Mouse (Mus musculus) kidney, embryonic 15.5 days (tissue): ENCODE measurements at regions not wholly inside any gene's neighbourhood (a gene's known extent, or its start where the extent isn't known, plus 50 kb on each side); places are given as distances from the start of the nearest gene placed in this dataset.

Experiments
- ATAC-seq: fragments of 200-750 bp; cut with Nextera tagmentation; replicated peaks from 2 replicates; pipeline ENCODE4 v1.8.0; 2017; ENCODE audit warnings: moderate TSS enrichment; ENCODE audit not compliant: low FRiP score
- H3K27ac ChIP-seq: fragments of 300-500 bp; sonication (generic); 2 replicates; pipeline ENCODE4 v1.5.1; 2015; ENCODE audit warnings: mild to moderate bottlenecking, inconsistent platforms
- H3K27me3 ChIP-seq: fragments of 300-500 bp; sonication (generic); 2 replicates; pipeline ENCODE4 v1.6.1; 2015; ENCODE audit warnings: inconsistent platforms
- H3K36me3 ChIP-seq: fragments of 300-500 bp; sonication (generic); 2 replicates; pipeline ENCODE4 v1.6.1; 2015; ENCODE audit warnings: inconsistent platforms
- H3K4me1 ChIP-seq: fragments of 300-500 bp; sonication (generic); 2 replicates; pipeline ENCODE4 v1.6.1; 2015; ENCODE audit warnings: inconsistent platforms
- H3K4me2 ChIP-seq: fragments of 300-500 bp; sonication (generic); 2 replicates; pipeline ENCODE4 v1.6.1; 2015; ENCODE audit warnings: moderate library complexity, mild to moderate bottlenecking, inconsistent platforms
- H3K4me3 ChIP-seq: fragments of 300-500 bp; sonication (generic); replicated peaks from 2 replicates; pipeline ENCODE4 v1.5.1; 2015; ENCODE audit warnings: mild to moderate bottlenecking, inconsistent platforms
- H3K9ac ChIP-seq: fragments of 300-500 bp; sonication (generic); 2 replicates; pipeline ENCODE4 v1.6.1; 2015; ENCODE audit warnings: mild to moderate bottlenecking, inconsistent platforms
- H3K9me3 ChIP-seq: fragments of 300-500 bp; sonication (generic); replicated peaks from 2 replicates; pipeline ENCODE4 v1.6.1; 2016; ENCODE audit warnings: inconsistent platforms
- WGBS: fragments of 180-500 bp; shearing (Covaris S2); methylation state at CpG from one replicate; pipeline ENCODE4 v1.1.7; 2015; ENCODE audit warnings: mixed read lengths; 5-methylcytosine and 5-hydroxymethylcytosine counted together

DNA sequence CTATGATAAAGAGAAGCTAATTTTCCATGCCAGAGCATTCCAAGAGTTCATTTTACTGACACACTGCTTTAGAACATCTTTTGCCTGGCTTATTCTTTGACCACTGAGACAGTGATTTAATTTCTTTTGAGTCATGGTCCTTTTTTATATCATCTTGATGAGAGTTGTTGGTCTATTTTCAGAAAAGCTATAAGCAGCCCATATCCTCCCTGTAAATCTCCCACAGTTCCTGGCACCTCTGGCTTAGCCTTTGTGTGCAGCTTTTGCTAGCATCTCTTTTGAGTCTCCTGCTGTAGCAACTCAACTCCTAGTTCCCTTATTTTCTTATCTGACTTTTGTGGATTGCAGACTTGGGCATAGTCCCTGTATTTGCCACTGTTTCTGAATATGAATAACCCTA, 207.5 kb upstream of the 4931417E11Rik start:
- Histone ChIP-seq H3K4me1 (no peaks in the 10 kb centered on the region), H3K36me3 (no peaks in the 10 kb centered on the region), H3K27me3 (no peaks in the 10 kb centered on the region), H3K27ac (no peak overlapping the region), H3K4me2 (no peak overlapping the region), H3K4me3 (no peak overlapping the region), H3K9ac (no peak overlapping the region), H3K9me3 (no peaks in the 10 kb centered on the region)
- no peak for ATAC-seq

DNA sequence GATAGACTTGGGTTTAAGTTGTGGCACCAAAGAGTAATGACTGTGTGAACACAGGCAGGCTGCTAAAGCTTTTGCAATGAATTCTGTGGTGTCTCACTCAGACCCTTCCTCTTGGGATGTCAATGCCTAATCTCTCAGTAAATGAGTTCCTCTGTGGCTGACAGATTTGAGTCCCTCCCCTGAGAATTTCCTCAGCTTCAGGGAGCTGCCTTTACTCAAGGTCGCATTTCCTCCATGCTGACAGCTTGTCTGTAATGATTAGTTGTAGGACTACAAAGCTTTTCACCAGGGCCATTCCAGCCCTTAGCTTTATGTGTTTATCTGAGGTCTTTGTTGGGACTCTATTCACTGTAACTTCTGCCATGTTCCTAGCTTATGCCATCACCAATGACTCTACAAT, 199.9 kb upstream of the 4931417E11Rik start:
- ATAC-seq, result 0 out of 2 replicates have a peak, but pooled peaks have one; percentile 36
- H3K4me3 ChIP-seq, result no peak overlapping the region
- H3K36me3 ChIP-seq, result no peaks in the 10 kb centered on the region
- H3K9ac ChIP-seq, result no peak overlapping the region
- 0 out of 2 replicates have a peak, but pooled peaks cover 10% of the 10 kb centered on the region for H3K4me1 ChIP-seq
- no peak overlapping the region for H3K4me2 ChIP-seq
- H3K9me3 ChIP-seq, result no peaks in the 10 kb centered on the region
- H3K27me3 ChIP-seq, result no peaks in the 10 kb centered on the region
- no peak overlapping the region for H3K27ac ChIP-seq
- WGBS, result 21% methylated on average over 1 of the region's 1 CpGs

DNA sequence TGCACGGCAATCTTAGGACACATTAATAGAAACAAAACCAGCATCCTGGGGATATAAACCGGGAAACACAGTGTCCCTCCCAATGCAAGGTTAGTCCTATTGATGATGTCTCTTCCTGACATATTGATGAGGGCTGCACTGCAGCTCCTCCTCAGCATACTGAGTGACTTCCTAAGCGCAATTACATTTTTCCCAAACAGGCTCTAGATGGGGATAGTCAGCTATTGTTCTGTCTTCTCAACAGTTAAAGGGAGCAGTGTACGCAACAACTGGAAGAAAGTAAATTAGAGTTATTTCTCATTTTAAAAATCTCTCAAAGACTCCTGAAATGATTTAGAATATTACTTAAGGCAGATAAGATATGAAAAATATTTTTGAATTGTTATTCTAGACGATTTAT, 189.5 kb upstream of the 4931417E11Rik start:
- Histone ChIP-seq H3K9me3 (no peaks in the 10 kb centered on the region), H3K4me3 (no peak overlapping the region), H3K27ac (no peak overlapping the region), H3K27me3 (no peaks in the 10 kb centered on the region), H3K4me1 (no peaks in the 10 kb centered on the region), H3K9ac (no peak overlapping the region), H3K4me2 (no peak overlapping the region), H3K36me3 (no peaks in the 10 kb centered on the region)
- ATAC-seq, result no peak
- 63% methylated on average over 5 of the region's 5 CpGs for WGBS

DNA sequence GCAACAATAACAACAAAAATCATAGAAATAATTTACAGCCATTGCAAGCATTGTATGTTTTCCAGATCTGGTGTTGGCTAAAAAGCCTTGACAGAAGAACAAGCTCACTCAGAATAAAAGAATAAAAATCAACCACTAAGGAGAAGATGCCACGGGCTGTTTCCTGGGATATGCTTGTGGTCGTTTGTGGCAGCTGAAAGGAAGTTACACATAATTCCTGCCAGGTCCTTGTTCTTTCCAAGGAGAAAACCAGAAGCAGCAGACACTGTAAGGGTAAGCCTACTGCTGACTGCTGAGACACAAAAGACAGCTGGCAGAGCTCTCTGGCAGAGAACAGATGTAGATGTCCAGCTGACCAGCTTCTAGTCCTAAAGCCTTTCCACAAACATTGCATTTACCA, 175.9 kb upstream of the 4931417E11Rik start:
- Histone ChIP-seq H3K9me3 (no peaks in the 10 kb centered on the region), H3K27ac (no peak overlapping the region), H3K4me2 (no peak overlapping the region), H3K4me1 (no peaks in the 10 kb centered on the region), H3K4me3 (no peak overlapping the region), H3K36me3 (no peaks in the 10 kb centered on the region), H3K9ac (no peak overlapping the region), H3K27me3 (no peaks in the 10 kb centered on the region)
- WGBS, result 43% methylated on average over 2 of the region's 2 CpGs
- no peak for ATAC-seq

DNA sequence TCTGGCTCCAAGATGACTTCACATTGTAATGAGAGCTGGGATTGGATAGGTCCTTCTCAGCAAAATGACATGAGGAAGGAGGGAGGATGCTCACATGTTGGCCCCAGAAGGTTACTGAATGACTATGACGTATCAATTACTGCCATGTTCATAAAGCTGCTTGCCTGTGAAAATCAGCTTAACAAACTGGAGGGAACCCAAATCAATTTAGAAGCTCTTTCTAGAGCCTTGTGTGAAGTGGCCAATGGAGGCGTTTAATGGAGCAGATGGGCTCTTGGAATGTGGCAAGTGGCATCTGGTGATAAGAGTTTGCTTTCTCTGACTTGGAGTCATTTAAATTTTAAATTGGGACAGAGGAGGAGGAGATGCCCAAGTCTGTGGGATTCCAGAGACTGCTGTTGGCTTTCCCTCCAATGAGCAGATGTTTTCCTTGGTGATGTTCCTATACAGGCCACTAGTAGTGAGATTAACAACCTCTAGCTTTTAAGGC, 175.4 kb upstream of the 4931417E11Rik start:
- ATAC-seq, result no peak
- 61% methylated on average over 2 of the region's 2 CpGs for WGBS

DNA sequence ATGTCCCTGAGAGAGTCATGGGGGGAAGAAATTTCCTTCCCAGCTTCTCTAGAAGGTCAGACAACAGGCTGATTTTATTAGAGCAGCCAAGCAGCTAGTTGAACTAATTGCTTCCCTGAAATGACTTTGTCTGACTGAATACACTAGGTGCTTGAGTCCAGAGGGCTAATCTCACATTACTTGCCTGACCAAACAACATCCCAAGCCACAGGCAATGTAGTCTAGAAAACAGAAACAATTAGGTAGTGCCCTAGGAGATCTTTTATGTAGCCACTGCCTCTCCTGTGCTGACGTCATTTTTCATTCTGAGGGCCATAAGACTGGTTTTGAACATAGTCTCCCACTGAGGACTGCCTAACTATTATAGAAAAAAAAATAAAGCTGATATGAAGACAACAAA, 159.1 kb upstream of the 4931417E11Rik start:
- H3K4me1 ChIP-seq, result 0 out of 2 replicates have a peak, but pooled peaks cover 4% of the 10 kb centered on the region
- ATAC-seq, result peak; percentile 81

More for the DNA sequence above, 175.4 kb upstream of the 4931417E11Rik start:
- H3K27me3 ChIP-seq, result no peaks in the 10 kb centered on the region
- no peak overlapping the region for H3K9ac ChIP-seq
- H3K36me3 ChIP-seq, result no peaks in the 10 kb centered on the region
- no peak overlapping the region for H3K4me2 ChIP-seq
- no peaks in the 10 kb centered on the region for H3K4me1 ChIP-seq
- no peak overlapping the region for H3K27ac ChIP-seq
- no peaks in the 10 kb centered on the region for H3K9me3 ChIP-seq
- H3K4me3 ChIP-seq, result no peak overlapping the region

DNA sequence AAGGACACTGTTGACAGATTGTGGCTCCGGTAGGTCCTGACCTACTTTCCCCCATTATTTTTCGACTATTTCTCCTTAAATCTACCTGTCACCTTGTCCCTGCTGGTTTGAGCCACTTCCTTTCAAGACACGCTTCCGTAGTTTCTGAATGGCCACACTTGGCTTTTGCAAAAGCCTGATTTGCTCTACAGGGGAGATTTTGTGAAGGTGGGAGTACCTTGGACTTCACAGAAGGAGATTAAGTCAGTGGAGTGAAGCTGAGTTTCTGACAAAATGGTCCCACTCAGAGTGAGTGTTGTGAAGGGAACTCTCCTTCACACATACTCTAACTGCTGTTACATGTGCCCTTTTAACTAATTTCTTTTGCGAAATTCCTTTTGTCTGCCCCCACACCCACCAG, 157.0 kb upstream of the 4931417E11Rik start:
- Histone ChIP-seq H3K4me1 (0 out of 2 replicates have a peak, but pooled peaks cover 4% of the 10 kb centered on the region), H3K4me3 (no peak overlapping the region), H3K9me3 (no peaks in the 10 kb centered on the region), H3K4me2 (no peak overlapping the region), H3K36me3 (no peaks in the 10 kb centered on the region), H3K9ac (no peak overlapping the region), H3K27me3 (no peaks in the 10 kb centered on the region), H3K27ac (no peak overlapping the region; the same call in 1 of the 2 replicates)
- peak; percentile 55; the same call in 1 of the 2 replicates for ATAC-seq
- 60% methylated on average over 5 of the region's 5 CpGs for WGBS

More for the DNA sequence above, 159.1 kb upstream of the 4931417E11Rik start:
- H3K36me3 ChIP-seq, result no peaks in the 10 kb centered on the region
- no peak overlapping the region for H3K9ac ChIP-seq
- no peaks in the 10 kb centered on the region for H3K27me3 ChIP-seq
- WGBS, result 58% methylated on average over 1 of the region's 1 CpGs
- H3K9me3 ChIP-seq, result no peaks in the 10 kb centered on the region
- no peak overlapping the region for H3K4me2 ChIP-seq
- no peak overlapping the region for H3K4me3 ChIP-seq
- no peak overlapping the region for H3K27ac ChIP-seq

DNA sequence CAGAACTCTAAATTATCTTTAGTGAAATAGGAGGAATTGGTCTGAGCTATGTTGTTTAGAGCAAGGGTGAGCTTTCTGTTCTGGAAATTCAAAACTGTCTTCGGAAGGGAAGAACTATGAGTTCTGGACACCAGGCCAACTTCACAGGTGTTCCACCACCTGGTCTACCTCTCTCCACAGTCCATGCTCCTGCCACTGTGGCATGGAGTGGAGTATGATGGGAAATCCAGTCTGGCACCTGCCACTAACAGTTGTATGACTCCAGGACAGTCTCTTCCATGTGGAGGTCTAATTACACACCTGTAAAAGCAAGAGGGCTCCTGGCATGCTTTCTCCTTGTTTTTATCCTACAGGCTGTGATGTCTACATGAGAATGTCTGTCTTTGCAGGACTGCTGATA, 154.7 kb upstream of the 4931417E11Rik start:
- no peak overlapping the region for H3K4me3 ChIP-seq
- H3K27me3 ChIP-seq, result no peaks in the 10 kb centered on the region
- H3K4me2 ChIP-seq, result no peak overlapping the region
- H3K9ac ChIP-seq, result no peak overlapping the region
- H3K4me1 ChIP-seq, result 0 out of 2 replicates have a peak, but pooled peaks cover 4% of the 10 kb centered on the region
- no peak overlapping the region for H3K27ac ChIP-seq
- ATAC-seq, result no peak
- WGBS, result 95% methylated on average over 1 of the region's 1 CpGs
- H3K36me3 ChIP-seq, result no peaks in the 10 kb centered on the region
- no peaks in the 10 kb centered on the region for H3K9me3 ChIP-seq

DNA sequence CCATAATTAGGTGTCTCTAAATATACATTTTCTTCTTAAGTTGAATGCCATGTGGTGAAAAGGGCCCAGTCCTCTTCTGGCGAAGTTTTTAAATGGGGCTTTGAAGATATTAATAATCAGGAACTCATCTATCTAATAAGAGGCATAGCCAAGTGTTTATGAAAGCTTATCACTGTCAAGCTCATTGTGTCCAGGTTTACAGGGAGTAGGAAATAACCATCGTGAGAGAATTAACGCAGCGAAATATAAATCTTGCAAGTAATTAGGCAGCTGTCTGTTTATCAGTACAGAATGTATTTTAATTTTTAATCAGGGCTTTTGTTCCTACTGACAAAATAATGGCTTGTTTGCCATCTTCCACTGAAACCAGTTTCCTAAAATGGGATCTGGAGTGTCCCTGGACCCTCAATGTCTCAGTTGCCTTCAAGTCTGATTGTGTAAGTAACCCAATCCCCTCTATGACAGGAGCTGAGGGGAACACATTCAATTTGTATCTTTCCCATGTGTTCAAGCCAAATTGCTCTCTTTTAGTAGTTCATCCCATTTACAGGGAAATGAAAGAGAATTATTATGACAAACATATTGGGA, 152.5 kb upstream of the 4931417E11Rik start:
- no peaks in the 10 kb centered on the region for H3K27me3 ChIP-seq
- H3K4me2 ChIP-seq, result no peak overlapping the region
- H3K4me1 ChIP-seq, result 0 out of 2 replicates have a peak, but pooled peaks cover 4% of the 10 kb centered on the region
- H3K27ac ChIP-seq, result no peak overlapping the region
- H3K4me3 ChIP-seq, result no peak overlapping the region
- no peaks in the 10 kb centered on the region for H3K9me3 ChIP-seq
- H3K36me3 ChIP-seq, result no peaks in the 10 kb centered on the region
- no peak overlapping the region for H3K9ac ChIP-seq
- no peak for ATAC-seq
- 85% methylated on average over 4 of the region's 4 CpGs for WGBS

DNA sequence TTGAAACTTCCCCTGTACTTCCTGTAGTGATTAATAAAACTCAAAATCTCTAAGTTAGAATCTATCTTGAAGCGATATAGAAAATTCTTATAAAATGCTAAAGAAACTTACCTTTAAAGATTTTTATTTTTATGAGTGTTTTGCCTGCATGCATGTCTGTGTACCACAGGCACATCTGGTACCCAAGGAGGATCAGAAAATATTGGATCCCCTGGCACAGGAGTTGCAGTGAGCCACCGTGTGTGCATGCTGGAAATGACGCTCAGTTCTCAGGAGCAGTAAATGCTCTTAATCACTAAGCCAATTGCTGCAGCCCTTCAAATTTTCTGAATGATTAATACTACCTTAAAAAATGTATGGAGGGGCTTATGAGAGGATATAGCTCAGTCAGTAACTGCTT, 142.8 kb upstream of the 4931417E11Rik start:
- no peak overlapping the region for H3K4me2 ChIP-seq
- ATAC-seq, result no peak
- no peaks in the 10 kb centered on the region; the same call in 1 of the 2 replicates for H3K9me3 ChIP-seq
- H3K9ac ChIP-seq, result no peak overlapping the region
- H3K27ac ChIP-seq, result no peak overlapping the region
- H3K4me3 ChIP-seq, result no peak overlapping the region
- no peaks in the 10 kb centered on the region for H3K36me3 ChIP-seq
- H3K4me1 ChIP-seq, result peaks cover 4% of the 10 kb centered on the region; the same call in 1 of the 2 replicates
- no peaks in the 10 kb centered on the region for H3K27me3 ChIP-seq
- WGBS, result 71% methylated on average over 3 of the region's 3 CpGs

DNA sequence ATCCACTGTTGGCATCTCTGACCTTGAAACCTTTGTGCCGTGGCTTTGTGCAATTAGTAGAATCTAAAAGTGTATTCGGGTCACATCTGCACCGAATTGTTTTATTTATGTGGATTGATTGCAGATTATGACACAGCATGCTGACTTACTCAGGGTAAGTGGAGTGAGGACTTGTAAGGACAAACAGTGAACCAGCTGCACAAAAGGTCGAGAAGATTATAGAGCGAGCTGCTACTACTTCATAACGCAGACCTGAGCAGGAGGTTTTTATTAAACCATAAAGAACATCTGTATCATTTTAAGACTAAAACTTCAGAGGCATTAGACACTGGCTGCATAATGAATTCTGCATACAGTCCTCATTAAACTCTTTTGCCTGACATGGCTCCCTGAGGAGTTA, 142.4 kb upstream of the 4931417E11Rik start:
- 65% methylated on average over 6 of the region's 6 CpGs for WGBS
- Histone ChIP-seq H3K4me2 (no peak overlapping the region), H3K27me3 (no peaks in the 10 kb centered on the region), H3K4me3 (no peak overlapping the region), H3K9me3 (no peaks in the 10 kb centered on the region; the same call in 1 of the 2 replicates), H3K36me3 (no peaks in the 10 kb centered on the region), H3K4me1 (peaks cover 4% of the 10 kb centered on the region; the same call in 1 of the 2 replicates), H3K27ac (no peak overlapping the region), H3K9ac (no peak overlapping the region)
- no peak for ATAC-seq

DNA sequence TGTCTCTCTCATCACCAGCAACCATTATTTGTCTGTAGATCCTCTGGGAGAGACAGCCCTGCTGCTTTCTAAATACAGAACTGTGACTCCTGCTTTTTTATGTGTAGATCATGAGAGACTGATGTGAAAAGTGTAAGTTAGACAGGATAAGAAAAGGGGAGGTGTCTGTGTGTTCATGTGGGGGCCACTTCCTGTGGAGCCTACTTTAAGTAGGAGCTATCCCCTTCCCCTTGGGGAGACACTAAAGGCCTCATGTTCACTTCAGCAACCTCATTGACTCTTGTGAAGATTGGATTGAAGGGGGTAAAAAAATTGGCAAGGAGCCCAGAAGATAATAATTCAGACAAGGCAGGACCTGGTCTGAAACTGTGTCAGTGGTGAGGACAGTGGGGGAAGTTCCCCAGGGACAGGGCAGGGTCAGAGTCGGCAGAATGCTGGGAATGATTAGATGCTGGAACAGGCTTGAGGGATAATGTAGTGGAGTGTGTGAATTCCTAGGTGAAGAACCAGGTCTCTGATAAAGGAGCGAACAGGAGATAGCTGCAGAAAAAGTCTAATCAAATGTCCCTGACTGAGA, 140.7 kb upstream of the 4931417E11Rik start:
- Histone ChIP-seq H3K4me3 (no peak overlapping the region), H3K27me3 (no peaks in the 10 kb centered on the region), H3K36me3 (no peaks in the 10 kb centered on the region), H3K9me3 (no peaks in the 10 kb centered on the region), H3K4me2 (no peak overlapping the region), H3K9ac (no peak overlapping the region), H3K4me1 (peaks cover 4% of the 10 kb centered on the region; the same call in 1 of the 2 replicates), H3K27ac (no peak overlapping the region)
- 44% methylated on average over 2 of the region's 2 CpGs for WGBS
- ATAC-seq, result peak; percentile 80
